Mouse (Mus musculus) small intestine, adult 2 months (tissue): ENCODE data around the gene Oasl1. TPM values are rescaled to one million over a fixed set of nuclear protein-coding genes. Genes with fewer than 3 reads are reported as not detected.

ENCODE experiments used
- H3K27ac ChIP-seq: fragments of 200-500 bp; 2 replicates; pipeline ENCODE4 v1.5.1; 2012; ENCODE audit warnings: low read depth, low read length, control low read depth, inconsistent platforms; ENCODE audit not compliant: insufficient read depth
- H3K27me3 ChIP-seq: fragments of 200-500 bp; 2 replicates; pipeline ENCODE4 v1.6.1; 2012; ENCODE audit warnings: mild to moderate bottlenecking, moderate library complexity, low read length, inconsistent platforms; ENCODE audit not compliant: control insufficient read depth, insufficient read depth
- H3K36me3 ChIP-seq: fragments of 200-500 bp; 2 replicates; pipeline ENCODE4 v1.6.1; 2012; ENCODE audit warnings: mild to moderate bottlenecking, low read length, control low read depth, inconsistent platforms; ENCODE audit not compliant: control insufficient read depth, insufficient read depth
- H3K4me1 ChIP-seq: fragments of 200-500 bp; 2 replicates; pipeline ENCODE4 v1.6.1; 2012; ENCODE audit warnings: low read length, inconsistent platforms, mixed read lengths; ENCODE audit not compliant: control insufficient read depth, insufficient read depth, insufficient read length
- H3K4me3 ChIP-seq: fragments of 200-500 bp; 2 replicates; pipeline ENCODE4 v1.5.1; 2012; ENCODE audit warnings: low read depth, mild to moderate bottlenecking, control low read depth, inconsistent platforms, low read length, moderate library complexity
- CTCF ChIP-seq: fragments of 200-500 bp; IDR thresholded peaks from 2 replicates; pipeline ENCODE4 v1.5.1; 2012; ENCODE audit warnings: low read depth, mild to moderate bottlenecking, control low read depth, inconsistent platforms, low read length, moderate library complexity, mixed read lengths; ENCODE audit not compliant: insufficient replicate concordance, insufficient read length; ENCODE audit errors: extremely low read depth
- POLR2A ChIP-seq: fragments of 200-500 bp; IDR thresholded peaks from 2 replicates; pipeline ENCODE4 v1.6.1; 2012; ENCODE audit warnings: low read depth, mild to moderate bottlenecking, control low read depth, inconsistent platforms, low read length, moderate library complexity
- WGBS: fragments of 180-500 bp; shearing (Covaris S2); methylation state at CpG from one replicate; pipeline ENCODE4 v1.1.7; 2018; 5-methylcytosine and 5-hydroxymethylcytosine counted together
- polyA plus RNA-seq: library from polyadenylated mRNA; depleted of rRNA; stranded (reverse); fragments of >200 nt; gene quantifications from 2 replicates; pipeline ENCODE4 v1.2.3, GENCODE M21; 2012

Oasl1 gene
- polyA plus RNA-seq, 1 experiment: 139 TPM

DNA sequence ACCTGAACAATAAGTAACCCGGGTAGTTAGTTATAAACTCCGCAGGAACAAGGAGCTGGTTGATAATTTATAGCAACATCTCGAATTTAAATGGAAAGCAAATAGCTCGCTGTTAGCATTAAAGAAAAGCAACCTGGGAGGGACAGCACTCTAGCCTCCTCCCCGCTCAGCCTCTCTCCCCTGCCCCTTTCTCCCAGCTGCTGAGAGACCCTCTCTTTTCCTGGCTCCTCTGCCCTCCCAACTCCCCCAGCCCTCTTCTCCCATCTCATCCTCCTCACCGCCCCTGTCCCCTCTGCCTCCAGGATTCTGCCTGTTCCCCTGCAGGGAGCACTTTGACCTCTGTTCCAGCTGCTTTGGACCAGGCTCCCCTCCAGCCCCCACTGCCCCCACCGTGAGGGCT is 45.6 kb downstream of the Oasl1 start:
- TF ChIP-seq POLR2A (no peak; the same call in 1 of the 2 replicates), CTCF (no peak)
- Histone ChIP-seq H3K27ac (peak overlapping the region; percentile 98), H3K4me3 (peak overlapping the region; percentile 75), H3K36me3 (0 out of 2 replicates have a peak, but pooled peaks cover 1% of the 10 kb centered on the region), H3K4me1 (peaks cover 12% of the 10 kb centered on the region), H3K27me3 (no peaks in the 10 kb centered on the region)
- WGBS: 20% methylated on average over 7 of the region's 7 CpGs

GRCm38 (mm10) chr5:114969064-114969463 is 46.0 kb downstream of the Oasl1 start:
- 13% methylated on average over 4 of the region's 4 CpGs for WGBS
- H3K36me3 ChIP-seq: 0 out of 2 replicates have a peak, but pooled peaks cover 1% of the 10 kb centered on the region
- peak overlapping the region; percentile 98 for H3K27ac ChIP-seq
- H3K4me3 ChIP-seq: peak overlapping the region; percentile 75
- H3K27me3 ChIP-seq: no peaks in the 10 kb centered on the region
- TF ChIP-seq POLR2A (no peak; the same call in 1 of the 2 replicates), CTCF (no peak)
- peaks cover 12% of the 10 kb centered on the region for H3K4me1 ChIP-seq

DNA sequence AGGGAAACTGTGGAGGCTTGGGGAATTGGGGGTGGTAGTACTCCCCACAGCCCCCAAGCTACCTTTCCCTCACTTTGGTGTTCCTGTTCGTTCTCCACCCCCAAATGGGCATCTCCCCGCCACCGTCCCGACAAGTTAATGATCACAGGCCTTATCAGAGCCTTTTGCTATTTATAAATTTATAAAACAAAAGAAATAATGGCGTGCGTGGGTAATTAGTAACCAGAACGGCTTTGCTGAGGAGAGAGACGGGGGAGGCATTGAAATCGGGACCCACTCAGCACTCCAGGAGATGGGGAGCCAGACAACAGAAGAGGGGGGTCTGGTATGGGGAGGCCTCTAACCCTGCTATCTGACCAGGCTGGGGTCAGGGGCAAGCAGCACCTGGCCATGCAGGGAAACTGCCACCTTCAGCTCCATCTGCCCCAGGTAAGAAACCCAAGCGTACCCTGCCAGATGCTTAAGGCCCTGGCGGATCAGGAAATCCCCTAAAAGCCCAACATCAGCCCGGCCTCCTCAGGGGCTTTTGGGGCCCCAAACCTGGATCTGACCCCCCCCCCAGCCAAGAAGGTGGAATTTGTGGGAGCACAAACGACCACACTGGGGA is 46.7 kb downstream of the Oasl1 start:
- peaks cover 12% of the 10 kb centered on the region for H3K4me1 ChIP-seq
- WGBS: 22% methylated on average over 13 of the region's 13 CpGs
- no peak for TF ChIP-seq CTCF
- peak; percentile 50; the same call in 1 of the 2 replicates for TF ChIP-seq POLR2A
- H3K27ac ChIP-seq: peak overlapping the region; percentile 98
- 0 out of 2 replicates have a peak, but pooled peaks cover 3% of the 10 kb centered on the region for H3K36me3 ChIP-seq
- peak overlapping the region; percentile 75 for H3K4me3 ChIP-seq
- no peaks in the 10 kb centered on the region for H3K27me3 ChIP-seq

GRCm38 (mm10) chr5:114970824-114971227 is 47.8 kb downstream of the Oasl1 start, which contains the start of gene Hnf1a:
Gene Hnf1a, minus strand, starts transcription at chr5:114971094.
- Histone ChIP-seq H3K27ac (peak within 1 kb of the TSS; percentile 98), H3K27me3 (no peaks in the 10 kb centered on the region), H3K4me3 (peak within 1 kb of the TSS; percentile 75), H3K36me3 (0 out of 2 replicates have a peak, but pooled peaks cover 4% of the 10 kb centered on the region), H3K4me1 (peaks cover 12% of the 10 kb centered on the region)
- WGBS: 25% methylated on average over 17 of the region's 17 CpGs
- TF ChIP-seq CTCF (no peak), POLR2A (no peak)

DNA sequence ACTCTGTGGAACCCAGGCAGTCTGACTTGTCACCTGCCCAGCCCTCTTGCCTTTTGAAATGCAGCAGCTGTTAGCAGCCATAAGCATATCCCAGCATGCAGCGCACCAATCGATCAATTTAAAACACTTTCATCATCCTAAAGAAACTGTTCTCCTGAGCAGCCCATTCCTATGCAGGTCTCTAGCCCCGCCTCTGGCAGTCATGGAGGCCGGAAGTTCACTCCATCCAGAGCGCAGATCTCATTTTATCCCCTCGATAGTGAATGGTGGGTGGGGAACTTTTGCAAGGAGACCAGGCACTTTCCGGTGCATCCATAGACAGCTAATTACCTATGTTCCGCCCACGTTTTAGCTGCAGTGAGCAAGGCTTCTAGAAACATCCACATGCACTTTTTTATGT is 49.2 kb downstream of the Oasl1 start:
- WGBS: 24% methylated on average over 9 of the region's 9 CpGs
- 0 out of 2 replicates have a peak, but pooled peaks cover 4% of the 10 kb centered on the region for H3K36me3 ChIP-seq
- no peak overlapping the region for H3K4me3 ChIP-seq
- H3K4me1 ChIP-seq: peaks cover 9% of the 10 kb centered on the region
- H3K27me3 ChIP-seq: no peaks in the 10 kb centered on the region
- H3K27ac ChIP-seq: no peak overlapping the region
- TF ChIP-seq POLR2A (peak; percentile 37; the same call in 1 of the 2 replicates), CTCF (0 out of 2 replicates have a peak, but pooled peaks have one; percentile 5)

- TF ChIP-seq POLR2A (no peak), CTCF (no peak)
- WGBS: 55% methylated on average over 8 of the region's 8 CpGs
These were observed 50.1 kb downstream of the Oasl1 start for GRCm38 (mm10) chr5:114973131-114973530.

DNA sequence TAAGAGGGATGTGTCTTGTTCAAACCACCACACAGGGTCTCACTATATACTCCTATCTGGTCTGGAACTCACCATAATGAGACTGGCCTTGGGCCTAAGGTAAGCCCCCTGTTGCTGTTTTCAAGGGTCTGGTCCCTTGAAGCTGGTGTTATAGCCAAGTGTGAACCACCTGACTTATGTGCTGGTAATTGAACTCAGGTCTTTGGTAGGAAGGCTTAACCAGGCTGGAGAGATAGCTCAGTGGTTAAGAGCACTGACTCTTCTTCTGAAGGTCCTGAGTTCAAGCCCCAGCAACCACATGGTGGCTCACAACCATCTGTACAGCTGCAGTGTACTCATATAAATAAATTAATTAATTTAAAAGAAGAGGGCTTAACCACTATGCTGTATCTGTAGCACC is 53.9 kb downstream of the Oasl1 start:
- no peak overlapping the region for H3K27ac ChIP-seq
- no peak for TF ChIP-seq CTCF
- no peak for TF ChIP-seq POLR2A
- peaks cover 21% of the 10 kb centered on the region for H3K4me1 ChIP-seq
- H3K4me3 ChIP-seq: no peak overlapping the region
- H3K27me3 ChIP-seq: no peaks in the 10 kb centered on the region
- 0 out of 2 replicates have a peak, but pooled peaks cover 2% of the 10 kb centered on the region for H3K36me3 ChIP-seq

More at GRCm38 (mm10) chr5:114973131-114973530, 50.1 kb downstream of the Oasl1 start:
- Histone ChIP-seq H3K27me3 (no peaks in the 10 kb centered on the region), H3K36me3 (0 out of 2 replicates have a peak, but pooled peaks cover 2% of the 10 kb centered on the region), H3K4me3 (no peak overlapping the region), H3K27ac (no peak overlapping the region), H3K4me1 (peaks cover 9% of the 10 kb centered on the region; the same call in 1 of the 2 replicates)
